Mouse (Mus musculus): ENCODE results near the gene Spats1.

DNA sequence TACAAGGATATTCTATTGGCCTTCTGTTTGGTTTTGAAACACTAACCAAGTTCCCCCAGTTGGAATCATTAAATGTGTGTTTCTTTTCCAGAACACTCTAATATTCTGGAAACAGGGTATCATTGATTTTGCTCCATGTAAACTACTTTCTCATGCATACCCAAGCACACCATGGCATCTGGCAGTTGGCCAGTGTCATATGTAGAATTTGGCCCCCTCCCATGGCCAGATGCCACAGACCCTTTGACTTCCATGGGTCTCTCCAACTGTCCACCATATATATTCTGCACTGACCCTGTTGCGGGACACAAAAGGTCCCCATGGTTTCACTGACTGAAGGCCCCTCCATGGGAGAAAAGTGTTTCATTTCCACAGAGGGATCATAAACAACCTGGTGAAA, 22.9 kb downstream of the Spats1 start:
- TF ChIP-seq MXI1 (IDR thresholded peaks at IDR 0.05; ENCODE audit: low read depth, low read length) (no peak), SIN3A (IDR thresholded peaks at IDR 0.05; ENCODE audit: low read length) (no peak), CHD2 (IDR thresholded peaks at IDR 0.05; ENCODE audit: low read length) (no peak), POLR2A (IDR thresholded peaks at IDR 0.05; ENCODE audit: low read depth, low read length) (no peak), CTCF (conservative IDR thresholded peaks at IDR 0.05 in 1 of 2, IDR thresholded peaks at IDR 0.05 in 1 of 2; ENCODE audit: low read depth in 2 of 2, low read length in 2 of 2) (no peak), MAFK (IDR thresholded peaks at IDR 0.05; ENCODE audit: insufficient replicate concordance, low read length) (no peak)

All from CH12.LX (cell line).